Comparison of ENCODE assay signal across 28 mouse cellular contexts in genomic region chr2:80536608-80537007, GRCm38 (mm10). TPM values are rescaled to one million over a fixed set of nuclear protein-coding genes. Genes with fewer than 3 reads are reported as not detected.
DNase-seq lines count a peak whose midpoint lies in the region; ATAC-seq and TF ChIP-seq lines count a peak whose summit lies in the region.
"Had no signal": no experiment of that assay in that cellular context is flagged by ENCODE, and none has a peak within 500 bp of the region (broad histone marks: within the 10 kb centered on the region; RNA-seq: fewer than 3 reads in every experiment).

No protein-coding gene starts in this region.

- in situ Hi-C loops in CH12.LX (cut with MboI; ENCODE audit: low pct_ligation_motif_present, low pct_unique_long_range_greater_than_20kb, low sequenced_read_pairs) = no loop called here

- H3K27me3 ChIP-seq in CH12.LX (replicated peaks) = no peaks in the 10 kb centered on the region
- no peaks in the 10 kb centered on the region for H3K27me3 ChIP-seq in splenic B cell, adult 2 months (ENCODE audit: control insufficient read depth, insufficient read depth, low read length, poor library complexity, severe bottlenecking)
- H3K27me3 ChIP-seq in neural tube, embryonic 15.5 days (replicated peaks) = no peaks in the 10 kb centered on the region
- no peaks in the 10 kb centered on the region for H3K27me3 ChIP-seq in hindbrain, embryonic 11.5 days (ENCODE audit: control insufficient read depth, insufficient read depth, low read length)
- H3K27me3 ChIP-seq: forebrain, embryonic 13.5 days; heart, embryonic 12.5 days; heart, embryonic 15.5 days; hindbrain, embryonic 12.5 days; hindbrain, embryonic 15.5 days; intestine, embryonic 15.5 days had no signal

- H3K36me3 ChIP-seq in CH12.LX (replicated peaks in 1 of 2; ENCODE audit: control insufficient read depth in 1 of 2, insufficient read depth in 1 of 2, low read length in 1 of 2) = peaks cover 0 to 9% of the 10 kb centered on the region in 2 experiments
- H3K36me3 ChIP-seq in splenic B cell, adult 2 months (ENCODE audit: control insufficient read depth, insufficient read depth, low read length, poor library complexity, severe bottlenecking) = no peaks in the 10 kb centered on the region
- peaks cover 46% of the 10 kb centered on the region for H3K36me3 ChIP-seq in neural tube, embryonic 15.5 days
- peaks cover under 1% of the 10 kb centered on the region; the same call in 1 of the 2 replicates for H3K36me3 ChIP-seq in hindbrain, embryonic 11.5 days (ENCODE audit: control insufficient read depth, insufficient read depth, low read length)

- TF ChIP-seq RAD21 in CH12.LX (IDR thresholded peaks at IDR 0.05; ENCODE audit: low read depth, low read length) = no peak

- H3K9me3 ChIP-seq in CH12.LX (replicated peaks; ENCODE audit: low read length) = no peaks in the 10 kb centered on the region
- no peaks in the 10 kb centered on the region for H3K9me3 ChIP-seq in neural tube, embryonic 15.5 days (replicated peaks)
- H3K9me3 ChIP-seq in hindbrain, embryonic 11.5 days (ENCODE audit: control insufficient read depth, low read length) = no peaks in the 10 kb centered on the region
- H3K9me3 ChIP-seq: forebrain, embryonic 10.5 days; forebrain, embryonic 13.5 days; heart, embryonic 12.5 days; heart, embryonic 15.5 days; hindbrain, embryonic 12.5 days; hindbrain, embryonic 15.5 days; intestine, embryonic 15.5 days had no signal

- no peaks in the 10 kb centered on the region for H3K79me2 ChIP-seq in CH12.LX (replicated peaks; ENCODE audit: control insufficient read depth, extremely low read depth, insufficient read depth, poor library complexity, severe bottlenecking)

- no peak overlapping the region for H3K9ac ChIP-seq in CH12.LX (ENCODE audit: insufficient read depth, low read depth)
- no peak overlapping the region for H3K9ac ChIP-seq in neural tube, embryonic 15.5 days (replicated peaks)
- H3K9ac ChIP-seq in hindbrain, embryonic 11.5 days (ENCODE audit: low read depth, low read length) = no peak overlapping the region
- H3K9ac ChIP-seq: forebrain, embryonic 13.5 days; heart, embryonic 12.5 days; heart, embryonic 15.5 days; hindbrain, embryonic 12.5 days; hindbrain, embryonic 15.5 days; intestine, embryonic 15.5 days had no signal

- WGBS in neural tube, embryonic 15.5 days = 100% methylated on average over 2 of the region's 2 CpGs
- WGBS in hindbrain, embryonic 11.5 days = 91% methylated on average over 2 of the region's 2 CpGs

- no peak overlapping the region for H3K4me3 ChIP-seq in CH12.LX (replicated peaks in 1 of 3; ENCODE audit: low read depth in 2 of 3, low read length in 2 of 3, poor library complexity in 1 of 3)
- H3K4me3 ChIP-seq in neural tube, embryonic 15.5 days (replicated peaks) = no peak overlapping the region
- H3K4me3 ChIP-seq in hindbrain, embryonic 11.5 days (ENCODE audit: low read depth, low read length) = no peak overlapping the region
- H3K4me3 ChIP-seq: forebrain, embryonic 10.5 days; forebrain, embryonic 13.5 days; gastrocnemius, adult 2 months; heart, embryonic 12.5 days; heart, embryonic 15.5 days; hindbrain, embryonic 12.5 days; hindbrain, embryonic 15.5 days; intestine, embryonic 15.5 days had no signal

- ATAC-seq in hematopoietic stem cell, adult 5-6 weeks (replicated peaks in 1 of 2; ENCODE audit: insufficient read depth in 1 of 2, low FRiP score in 2 of 2, low TSS enrichment in 1 of 2, low read depth in 1 of 2, poor library complexity in 2 of 2, severe bottlenecking in 2 of 2) = peak; percentile 39 to 56; a peak in 1 of 4 replicates
- ATAC-seq in neural tube, embryonic 15.5 days (ENCODE audit: low FRiP score) = no peak
- ATAC-seq in hindbrain, embryonic 11.5 days (ENCODE audit: low FRiP score) = no peak
- ATAC-seq: forebrain, embryonic 13.5 days; forebrain, embryonic 16.5 days; intestine, embryonic 15.5 days had no signal

- no peak for TF ChIP-seq EP300 in CH12.LX (IDR thresholded peaks at IDR 0.05; ENCODE audit: low read length)

- H3K4me1 ChIP-seq in CH12.LX (ENCODE audit: control insufficient read depth in 1 of 2, insufficient read depth in 2 of 2) = peaks cover 0 to 3% of the 10 kb centered on the region in 2 experiments; a peak in 2 of 4 replicates
- H3K4me1 ChIP-seq in neural tube, embryonic 15.5 days = no peaks in the 10 kb centered on the region
- H3K4me1 ChIP-seq in hindbrain, embryonic 11.5 days (replicated peaks; ENCODE audit: control insufficient read depth, insufficient read depth, low read length) = no peaks in the 10 kb centered on the region
- H3K4me1 ChIP-seq: forebrain, embryonic 10.5 days; forebrain, embryonic 13.5 days; heart, embryonic 12.5 days; heart, embryonic 15.5 days; hindbrain, embryonic 12.5 days; hindbrain, embryonic 15.5 days; intestine, embryonic 15.5 days had no signal

- dilution Hi-C loops in CH12.LX (cut with MboI; ENCODE audit: extremely low pct_ligation_motif_present, extremely low pct_unique_long_range_greater_than_20kb, low sequenced_read_pairs) = no loop called here

- no peak overlapping the region for H3K4me2 ChIP-seq in CH12.LX (ENCODE audit: insufficient read depth, low read depth, poor library complexity, severe bottlenecking)
- no peak overlapping the region for H3K4me2 ChIP-seq in neural tube, embryonic 15.5 days
- no peak overlapping the region for H3K4me2 ChIP-seq in hindbrain, embryonic 11.5 days (replicated peaks; ENCODE audit: low read depth, low read length)
- H3K4me2 ChIP-seq: forebrain, embryonic 13.5 days; heart, embryonic 12.5 days; heart, embryonic 15.5 days; hindbrain, embryonic 12.5 days; hindbrain, embryonic 15.5 days; intestine, embryonic 15.5 days had no signal

- no peak for TF ChIP-seq CTCF in CH12.LX (conservative IDR thresholded peaks at IDR 0.05 in 1 of 2, IDR thresholded peaks at IDR 0.05 in 1 of 2; ENCODE audit: low read depth in 2 of 2, low read length in 2 of 2)

- TF ChIP-seq POLR2A in CH12.LX (IDR thresholded peaks at IDR 0.05; ENCODE audit: low read depth, low read length) = no peak

- no peak overlapping the region for H3K27ac ChIP-seq in CH12.LX (ENCODE audit: insufficient read depth, low read depth)
- no peak overlapping the region for H3K27ac ChIP-seq in neural tube, embryonic 15.5 days (replicated peaks)
- H3K27ac ChIP-seq in hindbrain, embryonic 11.5 days (ENCODE audit: low read depth, low read length) = no peak overlapping the region
- H3K27ac ChIP-seq: forebrain, embryonic 10.5 days; forebrain, embryonic 13.5 days; gastrocnemius, adult 2 months; heart, embryonic 15.5 days; hindbrain, embryonic 12.5 days; hindbrain, embryonic 15.5 days; intestine, embryonic 15.5 days had no signal

- peak; percentile 6 for DNase-seq in CH12.LX (ENCODE audit: extremely low read depth)
- peak; percentile 44 for DNase-seq in MEL-GATA-1-ER (ENCODE audit: extremely low read depth, low read depth)
- DNase-seq in splenic B cell, adult 2 months (ENCODE audit: low read depth, low spot score) = peak; percentile 3
- DNase-seq in cerebellum, postnatal 10 days = no peak
- DNase-seq in cerebellum, adult 9-11 months = no peak
- DNase-seq in hindbrain, embryonic 11.5 days (ENCODE audit: low spot score) = no peak
- DNase-seq: adrenal gland, adult 2 months; adrenal gland, postnatal 14 days; B cell, adult 2 months; cerebellum, adult 11 months; cerebellum, adult 2 months; cerebellum, postnatal 25 days; gastrocnemius, adult 2 months; gastrocnemius, postnatal 14 days; heart, adult 18-20 months; heart, postnatal 10 days; heart, postnatal 36 days; kidney, adult 11 months had no signal

TF ChIP-seq in CH12.LX, 34 proteins besides CTCF, POLR2A, EP300 and RAD21:
- TF ChIP-seq E2F4 (IDR thresholded peaks at IDR 0.05; ENCODE audit: insufficient replicate concordance, low read depth, low read length) = no peak
- no peak for TF ChIP-seq UBTF (IDR thresholded peaks at IDR 0.05; ENCODE audit: low read depth, low read length)
- TF ChIP-seq ELF1 (IDR thresholded peaks at IDR 0.05; ENCODE audit: low read depth, low read length) = no peak
- no peak for TF ChIP-seq MAZ (IDR thresholded peaks at IDR 0.05; ENCODE audit: low read depth, low read length)
TF ChIP-seq in CH12.LX: peak in this region for 0.

RNA-seq across cellular contexts. Expression of gene Nckap1, which starts 44.6 kb away (rescaled TPM):
- total RNA-seq in CH12.LX (2012; rRNA removed) = 3.9 and 4.2 TPM in 2 replicates
- total RNA-seq in CH12.LX (2014; rRNA removed) = 6.8 and 7.6 TPM in 2 replicates
- polyA plus RNA-seq in CH12.LX (2012; ENCODE audit: insufficient read length, low read depth) = 7.1 and 7.7 TPM in 2 replicates
- total RNA-seq in hematopoietic stem cell, adult 5-6 weeks (2017) = 7.3 and 12.7 TPM in 2 replicates
- polyA plus RNA-seq in neural tube, embryonic 15.5 days (2015; fragmentation: Nextera tagmentation; extraction: Ambion mirVana) = 86.3 and 97.5 TPM in 2 replicates
- polyA plus RNA-seq in hindbrain, embryonic 11.5 days (2014; fragmentation: Nextera tagmentation; extraction: Ambion mirVana) = 70.3 and 71.2 TPM in 2 replicates

Comparison
In these comparisons a context has a peak if more than half of its experiments do, and no peak if none do; other contexts are left out.
1. DNase-seq: peak in CH12.LX (single experiment), MEL-GATA-1-ER (single experiment) and splenic B cell, adult 2 months (single experiment); none in cerebellum, postnatal 10 days (0 of 2), cerebellum, adult 9-11 months (single experiment) and hindbrain, embryonic 11.5 days (single experiment).
2. ATAC-seq: peak in hematopoietic stem cell, adult 5-6 weeks (2 of 2); none in neural tube, embryonic 15.5 days (single experiment) and hindbrain, embryonic 11.5 days (single experiment).